Mouse (Mus musculus): ENCODE data around the gene Rcn3. TPM values are rescaled to one million over a fixed set of nuclear protein-coding genes. Genes with fewer than 3 reads are reported as not detected.

Gene Rcn3
- 12.8 and 13.1 TPM in 2 replicates for polyA plus RNA-seq (2012; rRNA removed)

GRCm38 (mm10) chr7:45092048-45092447 lies at the start of gene Rcn3:
Gene Rcn3 (minus strand): TSS chr7:45092221.
- no peak within 1 kb of the TSS for H3K27ac ChIP-seq (ENCODE audit: insufficient read depth, low read length)
- peak within 1 kb of the TSS; percentile 8; the same call in 1 of the 2 replicates for H3K4me3 ChIP-seq (ENCODE audit: insufficient read depth, low read length)
- TF ChIP-seq POLR2A (IDR thresholded peaks at IDR 0.05; ENCODE audit: extremely low read depth, insufficient read depth, low read length) (no peak), CTCF (IDR thresholded peaks at IDR 0.05; ENCODE audit: extremely low read depth, insufficient read depth, low read length) (no peak)
- H3K4me1 ChIP-seq (ENCODE audit: control insufficient read depth, insufficient read depth, low read length), result no peaks in the 10 kb centered on the region; the same call in 1 of the 2 replicates

GRCm38 (mm10) chr7:45141319-45141718 lies 49.3 kb upstream of the Rcn3 start:
- Histone ChIP-seq H3K4me3 (ENCODE audit: insufficient read depth, low read length) (no peak overlapping the region), H3K27ac (ENCODE audit: insufficient read depth, low read length) (no peak overlapping the region), H3K4me1 (ENCODE audit: control insufficient read depth, insufficient read depth, low read length) (no peaks in the 10 kb centered on the region)
- TF ChIP-seq CTCF (IDR thresholded peaks at IDR 0.05; ENCODE audit: extremely low read depth, insufficient read depth, low read length) (no peak), POLR2A (IDR thresholded peaks at IDR 0.05; ENCODE audit: extremely low read depth, insufficient read depth, low read length) (no peak)

GRCm38 (mm10) chr7:45139904-45140723 lies 48.1 kb upstream of the Rcn3 start:
- H3K4me1 ChIP-seq (ENCODE audit: control insufficient read depth, insufficient read depth, low read length), result no peaks in the 10 kb centered on the region
- TF ChIP-seq CTCF (IDR thresholded peaks at IDR 0.05; ENCODE audit: extremely low read depth, insufficient read depth, low read length) (no peak), POLR2A (IDR thresholded peaks at IDR 0.05; ENCODE audit: extremely low read depth, insufficient read depth, low read length) (no peak)

DNA sequence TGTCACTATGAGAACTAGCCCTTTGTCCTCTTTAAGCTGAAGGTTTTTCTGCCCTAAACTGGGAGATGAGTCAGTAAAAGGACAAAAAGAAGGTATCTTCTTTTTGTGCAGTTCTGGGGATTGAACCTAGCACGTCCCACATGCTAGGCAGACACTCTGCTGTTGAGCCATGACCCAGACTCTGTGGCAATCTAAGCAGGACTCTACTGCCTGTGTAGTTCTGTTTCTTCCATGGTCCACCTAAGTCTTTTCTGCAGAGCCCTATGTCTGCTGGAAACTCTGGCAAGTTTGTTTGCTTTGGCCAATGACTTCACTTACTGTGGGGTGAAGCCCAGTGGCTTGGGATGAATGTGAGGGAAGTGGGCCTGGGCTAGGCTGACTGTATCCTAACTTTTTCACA lies 46.4 kb upstream of the Rcn3 start:
- no peak for TF ChIP-seq POLR2A (IDR thresholded peaks at IDR 0.05; ENCODE audit: extremely low read depth, insufficient read depth, low read length)

More at GRCm38 (mm10) chr7:45139904-45140723, 48.1 kb upstream of the Rcn3 start:
- Histone ChIP-seq H3K4me3 (ENCODE audit: insufficient read depth, low read length) (no peak overlapping the region), H3K27ac (ENCODE audit: insufficient read depth, low read length) (no peak overlapping the region)

DNA sequence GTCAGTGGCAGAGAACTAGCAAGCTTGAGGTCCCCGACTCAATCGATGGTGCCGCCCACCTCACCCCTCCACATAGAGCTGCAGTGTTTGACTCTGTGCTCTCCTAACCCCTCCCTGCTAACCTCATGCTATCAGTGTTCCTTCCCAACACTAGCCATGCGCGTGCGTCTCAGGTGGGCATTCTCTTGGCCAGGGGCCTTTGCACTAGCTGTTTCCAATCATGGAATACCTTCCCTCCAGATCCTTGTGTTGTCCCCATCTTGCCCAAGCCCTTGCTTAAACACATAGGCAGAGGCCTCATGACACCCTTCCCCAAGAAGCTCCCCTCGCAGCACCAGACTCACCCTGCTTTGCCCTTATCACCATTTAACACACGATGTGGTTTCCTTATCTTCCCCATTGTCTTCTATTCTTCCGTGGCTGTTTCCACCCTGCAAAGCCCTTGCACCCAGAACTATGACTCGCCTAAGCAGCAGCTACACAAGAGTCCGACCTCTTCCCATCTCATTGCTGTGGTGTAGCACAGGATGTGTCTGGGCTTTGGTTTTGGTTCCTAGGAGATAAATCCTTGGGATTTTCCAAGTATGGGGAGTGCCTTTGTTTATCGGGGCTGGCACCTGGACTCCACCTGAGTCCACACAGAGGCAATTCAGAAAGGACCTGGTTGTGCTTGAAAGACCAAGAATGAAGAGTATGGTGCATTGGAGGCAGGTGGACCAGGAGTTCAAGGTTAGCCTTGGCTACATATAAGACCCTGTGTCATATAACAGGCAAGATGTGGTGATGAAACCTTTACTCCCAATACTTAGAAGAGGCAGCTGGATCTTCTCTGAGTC lies 45.4 kb upstream of the Rcn3 start:
- TF ChIP-seq POLR2A (IDR thresholded peaks at IDR 0.05; ENCODE audit: extremely low read depth, insufficient read depth, low read length) (no peak), CTCF (IDR thresholded peaks at IDR 0.05; ENCODE audit: extremely low read depth, insufficient read depth, low read length) (no peak)
- Histone ChIP-seq H3K27ac (ENCODE audit: insufficient read depth, low read length) (no peak overlapping the region), H3K4me3 (ENCODE audit: insufficient read depth, low read length) (no peak overlapping the region), H3K4me1 (ENCODE audit: control insufficient read depth, insufficient read depth, low read length) (no peaks in the 10 kb centered on the region)

More for the DNA sequence above, 46.4 kb upstream of the Rcn3 start:
- H3K27ac ChIP-seq (ENCODE audit: insufficient read depth, low read length), result no peak overlapping the region
- no peaks in the 10 kb centered on the region for H3K4me1 ChIP-seq (ENCODE audit: control insufficient read depth, insufficient read depth, low read length)
- no peak overlapping the region for H3K4me3 ChIP-seq (ENCODE audit: insufficient read depth, low read length)

DNA sequence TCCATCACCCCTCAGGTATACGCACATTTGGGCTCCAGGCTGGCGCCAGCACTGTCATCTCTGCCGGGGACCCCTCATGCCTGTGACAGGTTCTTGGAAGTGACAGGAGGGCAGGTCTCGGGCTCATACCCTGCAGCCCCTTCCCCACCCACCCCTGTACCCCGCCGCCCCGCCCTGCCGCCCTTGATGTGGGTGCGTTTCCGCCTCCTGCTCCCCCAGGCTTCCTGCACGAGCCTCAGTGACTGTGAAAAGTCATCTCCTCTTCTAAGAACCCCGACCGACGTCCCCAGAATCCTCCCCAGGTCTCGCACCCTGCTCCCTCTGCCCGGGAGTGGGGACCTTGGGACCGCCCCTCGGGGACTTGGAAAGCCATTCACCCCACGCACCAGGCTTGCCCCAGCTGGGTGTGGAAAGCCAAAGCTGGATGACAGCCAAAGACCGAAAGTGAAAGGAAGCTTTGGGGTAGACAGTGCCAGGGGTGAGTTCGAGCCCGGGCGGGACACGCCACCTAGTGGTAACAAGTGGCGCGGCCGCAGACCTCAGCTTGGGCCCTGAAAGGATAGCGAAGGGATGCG lies 44.1 kb upstream of the Rcn3 start, which contains the start of the genes Gm45713 and Flt3l:
Gene Gm45713, minus strand, starts transcription at position 239 of the 575 bp plus-strand sequence.
Gene Flt3l, minus strand, starts transcription at position 440 of the 575 bp plus-strand sequence.
- peak; percentile 81 for TF ChIP-seq CTCF (IDR thresholded peaks at IDR 0.05; ENCODE audit: extremely low read depth, insufficient read depth, low read length)
- TF ChIP-seq POLR2A (IDR thresholded peaks at IDR 0.05; ENCODE audit: extremely low read depth, insufficient read depth, low read length), result no peak
- Histone ChIP-seq H3K27ac (ENCODE audit: insufficient read depth, low read length) (no peak within 1 kb of the TSS), H3K4me1 (ENCODE audit: control insufficient read depth, insufficient read depth, low read length) (no peaks in the 10 kb centered on the region), H3K4me3 (ENCODE audit: insufficient read depth, low read length) (peak within 1 kb of the TSS; percentile 38)

GRCm38 (mm10) chr7:45135370-45135769 lies 43.3 kb upstream of the Rcn3 start:
- Histone ChIP-seq H3K4me3 (ENCODE audit: insufficient read depth, low read length) (no peak overlapping the region), H3K4me1 (ENCODE audit: control insufficient read depth, insufficient read depth, low read length) (no peaks in the 10 kb centered on the region), H3K27ac (ENCODE audit: insufficient read depth, low read length) (no peak overlapping the region)
- no peak for TF ChIP-seq POLR2A (IDR thresholded peaks at IDR 0.05; ENCODE audit: extremely low read depth, insufficient read depth, low read length)
- no peak for TF ChIP-seq CTCF (IDR thresholded peaks at IDR 0.05; ENCODE audit: extremely low read depth, insufficient read depth, low read length)

GRCm38 (mm10) chr7:45134544-45135026 lies 42.6 kb upstream of the Rcn3 start:
- no peak overlapping the region for H3K4me3 ChIP-seq (ENCODE audit: insufficient read depth, low read length)
- no peaks in the 10 kb centered on the region for H3K4me1 ChIP-seq (ENCODE audit: control insufficient read depth, insufficient read depth, low read length)
- no peak overlapping the region for H3K27ac ChIP-seq (ENCODE audit: insufficient read depth, low read length)
- no peak for TF ChIP-seq CTCF (IDR thresholded peaks at IDR 0.05; ENCODE audit: extremely low read depth, insufficient read depth, low read length)
- TF ChIP-seq POLR2A (IDR thresholded peaks at IDR 0.05; ENCODE audit: extremely low read depth, insufficient read depth, low read length), result no peak

All from cortical plate, adult 2 months (tissue).